Mouse (Mus musculus) layer of hippocampus, postnatal 25 days (tissue): ENCODE results near the gene Fars2. TPM values are rescaled to one million over a fixed set of nuclear protein-coding genes. Genes with fewer than 3 reads are reported as not detected.

Experiments
- DNase-seq, 2 experiments: peaks; one replicate each; pipeline ENCODE4 v3.0.0; 2022; ENCODE audit warnings: mixed read lengths in 2 of 2, low spot score in 1 of 2; ENCODE audit errors: extremely low spot score in 1 of 2
- total RNA-seq, 2 experiments: library from RNA; stranded (reverse); gene quantifications; 2 replicates each; pipeline ENCODE4 v1.2.3; 2021

The Fars2 gene
- total RNA-seq, 2 experiments from 2014 or later = 33.8 to 37.6 TPM

DNA sequence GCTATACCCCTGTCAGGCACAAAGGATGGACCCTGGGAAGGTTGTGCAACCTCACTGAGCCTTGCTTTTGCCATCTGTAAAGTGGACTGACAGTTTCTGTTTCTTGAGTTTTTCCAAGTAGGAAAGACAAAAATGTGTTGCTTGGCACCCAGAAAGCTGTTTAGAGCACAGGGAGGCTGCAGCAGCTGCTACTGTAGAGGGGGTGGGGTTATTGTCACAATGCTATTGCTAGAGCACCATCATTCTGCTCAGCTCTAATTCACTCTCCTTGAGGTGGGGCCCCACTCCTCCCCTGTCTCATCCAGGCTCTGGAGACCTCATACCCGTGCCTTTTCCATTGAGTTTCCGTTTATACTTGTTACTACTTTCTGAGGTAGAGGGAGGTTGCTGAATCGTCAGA is 375.2 kb downstream of the Fars2 start:
- DNase-seq = no peak

DNA sequence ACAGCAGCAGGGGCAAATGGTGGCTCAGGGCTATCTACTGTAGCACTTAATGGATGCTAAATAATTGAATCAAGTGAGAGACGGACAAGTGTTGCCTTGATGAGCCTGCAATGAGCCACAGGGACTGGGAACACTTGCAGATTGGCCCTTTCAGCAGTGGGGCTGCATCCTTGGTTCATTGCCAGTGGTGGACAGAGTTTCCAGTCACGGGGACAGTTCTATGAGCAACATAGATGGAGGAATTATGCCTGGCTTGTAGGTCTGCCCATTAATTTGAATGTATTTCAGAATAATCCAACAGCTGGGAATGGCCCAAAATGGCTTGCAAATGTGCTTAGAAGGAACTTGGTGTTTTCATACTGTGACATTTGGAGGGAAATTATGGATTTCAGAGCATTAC is 376.1 kb downstream of the Fars2 start:
- no peak for DNase-seq

DNA sequence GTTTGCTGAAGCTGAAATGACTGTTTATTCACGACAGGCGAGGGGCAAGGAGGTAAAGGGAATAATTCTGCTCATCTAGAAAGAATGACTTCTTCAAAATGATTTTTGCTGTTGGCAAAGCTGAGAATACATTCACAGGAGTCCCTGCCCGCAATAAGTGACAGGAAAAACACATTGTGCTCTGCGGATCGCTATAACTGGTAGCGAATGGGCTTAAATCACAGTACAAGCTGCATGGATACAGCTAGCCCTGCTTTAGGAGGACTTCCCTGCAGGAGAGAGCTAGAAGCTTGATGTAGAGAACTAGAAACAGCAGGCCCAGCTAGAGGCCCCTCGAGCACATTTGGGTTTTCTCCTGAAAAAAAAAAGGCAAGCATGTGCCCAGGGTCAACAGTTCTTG is 376.6 kb downstream of the Fars2 start:
- DNase-seq = no peak

DNA sequence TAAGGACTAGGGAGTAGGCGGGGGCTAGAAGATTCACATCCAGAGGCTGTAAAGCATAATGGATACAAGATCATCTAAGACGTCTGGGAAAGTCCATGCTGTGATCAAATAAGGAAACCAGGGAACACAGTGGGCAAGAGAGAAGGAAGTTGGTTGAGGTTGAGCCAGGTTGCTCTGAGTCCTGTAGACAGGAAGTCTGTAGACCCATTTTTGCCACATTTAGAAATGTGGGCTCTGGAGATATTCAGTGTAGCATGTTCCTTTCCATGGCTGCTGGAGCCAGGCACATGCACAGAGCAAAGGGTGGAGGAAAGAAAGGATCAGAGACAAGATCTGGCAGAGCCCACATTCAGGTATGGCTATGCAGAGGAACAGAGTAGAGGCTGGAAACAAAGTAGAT is 378.8 kb downstream of the Fars2 start:
- no peak for DNase-seq

DNA sequence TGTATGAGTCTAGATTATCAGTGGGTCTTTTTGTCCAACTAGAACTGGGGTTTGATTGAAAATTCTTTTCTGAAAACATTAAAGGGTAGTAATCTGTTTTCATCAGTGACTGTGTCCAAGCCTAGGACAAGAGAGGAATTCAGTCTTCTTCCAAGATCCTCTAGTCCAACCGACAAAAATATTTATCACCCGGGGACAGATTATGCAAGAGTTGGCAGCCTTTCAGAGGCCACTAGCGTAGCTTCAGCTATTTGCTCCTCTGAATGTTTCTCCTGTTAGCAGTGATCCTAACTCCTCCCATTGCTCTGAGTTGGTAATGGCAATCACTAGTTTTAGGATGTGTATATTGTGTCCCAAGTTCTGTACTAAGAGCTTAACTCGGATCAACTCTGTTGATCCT is 380.1 kb downstream of the Fars2 start:
- DNase-seq = no peak

DNA sequence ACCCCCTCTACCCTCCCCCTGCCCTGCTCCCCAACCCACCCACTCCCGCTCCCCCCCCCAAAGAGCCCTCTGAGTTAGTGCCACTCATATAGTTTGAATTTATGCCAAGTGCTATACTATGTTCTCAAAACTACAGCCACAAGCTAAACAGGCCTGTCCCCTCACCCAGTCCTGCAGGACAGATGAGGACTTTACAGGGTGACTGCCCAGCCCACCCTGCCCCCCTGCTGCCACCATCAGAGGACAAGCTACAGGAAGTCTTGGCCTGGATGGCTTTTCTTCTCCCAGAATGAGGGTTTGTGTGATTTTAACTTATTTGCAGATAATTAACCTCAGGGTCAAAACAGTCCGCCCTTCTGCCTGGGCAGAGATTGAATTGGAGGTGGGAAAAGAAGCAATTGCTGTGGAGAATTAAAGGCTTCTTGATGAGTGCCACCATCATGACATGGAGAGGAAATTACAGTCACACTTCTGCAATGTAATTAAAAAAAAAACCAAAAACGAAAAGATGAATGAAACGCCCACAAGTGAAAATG is 383.2 kb downstream of the Fars2 start:
- DNase-seq = no peak

DNA sequence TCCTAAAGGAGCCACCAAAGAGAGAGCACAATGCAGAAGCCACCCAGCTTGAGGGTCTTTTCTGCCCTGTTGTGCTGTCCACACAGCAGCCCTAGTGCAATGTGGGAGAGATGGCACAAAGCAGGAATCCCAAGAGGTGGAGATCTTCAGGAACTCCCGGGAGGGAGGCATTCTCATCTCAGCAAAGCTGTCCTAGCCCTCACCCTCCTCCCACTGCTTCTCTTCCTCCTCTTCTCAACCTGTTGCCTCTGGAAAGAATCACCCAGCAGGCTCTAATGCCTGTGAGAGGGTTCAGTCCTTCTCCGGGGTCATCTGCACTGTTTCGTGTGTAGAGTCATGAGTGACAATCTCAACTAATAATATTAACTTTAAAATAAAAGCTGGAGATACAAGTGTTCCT is 386.3 kb downstream of the Fars2 start:
- DNase-seq = no peak

- DNase-seq = no peak
Measured at GRCm38 (mm10) chr13:36503991-36504390, 386.8 kb downstream of the Fars2 start.

- DNase-seq = no peak
Measured at GRCm38 (mm10) chr13:36505730-36506129, 388.5 kb downstream of the Fars2 start.

GRCm38 (mm10) chr13:36506315-36506714 is 389.1 kb downstream of the Fars2 start:
- peak in 1 of 2 experiments; percentile 48 for DNase-seq

- DNase-seq = no peak
Measured at GRCm38 (mm10) chr13:36510161-36510560, 392.9 kb downstream of the Fars2 start.

GRCm38 (mm10) chr13:36513126-36513525 is 395.9 kb downstream of the Fars2 start:
- no peak for DNase-seq

GRCm38 (mm10) chr13:36518144-36518571 is 400.9 kb downstream of the Fars2 start:
- no peak for DNase-seq

- DNase-seq = no peak
Measured at GRCm38 (mm10) chr13:36527761-36528160, 410.5 kb downstream of the Fars2 start.

DNA sequence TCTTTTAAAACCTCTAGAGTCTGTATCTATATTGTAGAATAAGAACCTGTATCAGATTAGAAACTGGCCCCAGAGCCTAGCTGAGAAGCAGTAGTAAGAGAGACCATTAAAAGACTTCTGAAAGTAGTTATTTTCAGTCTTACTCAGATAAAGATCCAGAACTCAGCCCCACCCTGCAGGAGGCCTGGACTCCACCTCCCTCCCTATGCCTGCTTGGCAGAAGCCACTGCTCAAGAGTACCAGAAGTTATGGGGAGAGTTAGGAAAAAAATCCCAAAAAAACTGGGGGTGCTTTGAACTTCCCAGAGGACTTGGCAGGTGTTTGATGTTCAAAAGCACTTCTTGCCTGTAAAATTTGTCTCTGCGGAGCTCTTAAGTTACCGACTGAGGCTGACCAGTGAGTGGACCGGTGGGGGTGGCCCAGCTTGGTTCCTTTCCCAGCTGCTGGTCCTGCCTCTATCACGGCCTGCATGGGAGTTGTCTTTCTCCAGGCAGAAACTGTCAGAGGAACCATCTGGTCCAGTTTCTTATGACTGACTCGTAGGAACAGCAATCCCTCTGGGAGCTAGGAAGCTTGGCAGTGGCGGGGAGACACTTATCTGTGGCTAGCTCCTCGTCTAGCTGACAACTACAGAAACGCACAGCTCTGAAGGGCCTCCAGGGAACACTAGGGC is 411.1 kb downstream of the Fars2 start:
- DNase-seq = no peak

- DNase-seq = no peak
Measured at GRCm38 (mm10) chr13:36529467-36530039, 412.3 kb downstream of the Fars2 start.

DNA sequence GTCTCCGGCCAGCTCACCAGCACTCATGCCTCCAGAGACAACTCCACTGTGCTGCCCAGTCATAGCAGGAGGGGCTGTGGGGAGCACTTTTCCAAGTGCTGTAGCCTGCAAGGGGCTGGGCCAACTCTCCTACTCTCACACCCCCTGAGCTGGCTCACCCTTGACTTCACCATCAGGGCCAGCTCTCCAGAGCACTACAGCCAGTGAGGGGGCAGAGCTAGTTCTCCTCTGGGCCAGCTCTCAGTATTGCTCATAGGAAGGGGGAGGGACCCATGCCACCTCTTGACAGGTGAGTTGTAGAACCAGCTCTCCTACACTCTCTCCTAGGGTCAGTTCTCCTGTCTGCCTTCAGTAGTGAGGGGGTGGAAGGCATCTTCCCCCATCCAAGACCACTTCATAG is 413.6 kb downstream of the Fars2 start:
- no peak for DNase-seq

GRCm38 (mm10) chr13:36531893-36532292 is 414.7 kb downstream of the Fars2 start:
- no peak for DNase-seq

GRCm38 (mm10) chr13:36533071-36533470 is 415.9 kb downstream of the Fars2 start:
- no peak for DNase-seq

GRCm38 (mm10) chr13:36533518-36533917 is 416.3 kb downstream of the Fars2 start:
- DNase-seq = no peak

DNA sequence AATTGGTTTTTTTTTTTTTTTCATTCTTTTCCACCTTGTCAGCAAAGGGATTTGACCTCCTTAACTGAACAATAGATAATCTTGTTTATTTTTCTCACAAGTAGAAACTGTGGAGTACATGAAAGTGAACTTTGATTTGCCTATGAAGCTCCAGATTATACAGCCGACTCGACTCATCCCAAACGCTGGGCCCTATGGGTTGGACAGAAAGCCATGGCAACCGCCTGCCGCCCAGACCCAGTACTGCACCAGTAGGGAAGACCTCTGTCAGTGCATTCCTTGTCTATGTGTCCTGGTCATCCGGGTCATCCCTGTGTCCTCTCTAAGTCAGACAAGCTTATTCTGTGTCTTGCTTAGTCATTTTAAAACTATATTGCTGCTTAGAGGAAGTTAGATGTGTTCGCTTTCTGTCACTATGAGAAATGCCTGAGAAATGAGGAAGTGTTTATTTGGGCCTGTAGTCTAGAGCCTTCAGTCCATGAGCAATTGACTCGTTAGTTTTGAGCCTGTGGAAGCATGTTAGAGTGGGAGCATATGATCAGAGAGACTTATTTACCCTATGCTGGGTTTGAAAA is 416.8 kb downstream of the Fars2 start:
- no peak for DNase-seq

DNA sequence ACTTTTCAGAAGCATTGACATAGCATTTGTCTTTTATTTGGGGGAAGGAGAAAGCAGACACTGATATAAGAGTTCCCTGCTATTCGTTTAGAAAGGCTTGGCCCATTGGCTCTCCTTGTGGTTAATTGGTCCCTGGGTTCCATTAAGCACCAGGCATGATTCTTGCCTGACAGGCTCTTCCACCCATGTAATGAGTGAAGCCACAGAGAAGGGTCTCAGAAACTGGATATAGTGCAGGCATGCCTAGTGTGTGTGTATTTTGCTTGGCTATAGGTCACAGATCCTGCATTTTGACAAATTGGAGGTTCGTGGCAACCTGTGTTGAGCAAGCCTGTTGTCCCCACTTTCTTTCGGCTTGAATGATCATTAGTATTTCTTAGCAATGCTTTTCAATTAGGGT is 420.4 kb downstream of the Fars2 start:
- no peak for DNase-seq
